Mouse (Mus musculus): ENCODE results near the gene Avp.

The Avp gene

GRCm38 (mm10) chr2:130597601-130598010 lies 15.3 kb upstream of the Avp start:
- peaks cover 88% of the 10 kb centered on the region for H3K36me3 ChIP-seq (ENCODE audit: insufficient read depth, low read length)
- TF ChIP-seq POU5F1 (IDR thresholded peaks at IDR 0.05; ENCODE audit: borderline replicate concordance, low read length) (no peak), CTCF (conservative IDR thresholded peaks at IDR 0.05; ENCODE audit: low read length) (peak; percentile 78)

GRCm38 (mm10) chr2:130595596-130595995 lies 13.2 kb upstream of the Avp start:
- TF ChIP-seq CTCF (conservative IDR thresholded peaks at IDR 0.05; ENCODE audit: low read length) (no peak), POU5F1 (IDR thresholded peaks at IDR 0.05; ENCODE audit: borderline replicate concordance, low read length) (no peak)
- H3K4me3 ChIP-seq (replicated peaks; ENCODE audit: low read length), result no peak overlapping the region
- H3K36me3 ChIP-seq (ENCODE audit: insufficient read depth, low read length), result peaks cover 84% of the 10 kb centered on the region
- no peaks in the 10 kb centered on the region for H3K9me3 ChIP-seq (ENCODE audit: low read length)
- no peaks in the 10 kb centered on the region for H3K27me3 ChIP-seq (ENCODE audit: insufficient read depth, low read length)
- peaks cover 5% of the 10 kb centered on the region; the same call in 1 of the 2 replicates for H3K4me1 ChIP-seq (replicated peaks; ENCODE audit: low read depth, low read length)

More at GRCm38 (mm10) chr2:130597601-130598010, 15.3 kb upstream of the Avp start:
- Histone ChIP-seq H3K4me3 (replicated peaks; ENCODE audit: low read length) (no peak overlapping the region), H3K9me3 (ENCODE audit: low read length) (no peaks in the 10 kb centered on the region), H3K27me3 (ENCODE audit: insufficient read depth, low read length) (no peaks in the 10 kb centered on the region), H3K4me1 (replicated peaks; ENCODE audit: low read depth, low read length) (peaks cover 5% of the 10 kb centered on the region; the same call in 1 of the 2 replicates)

- TF ChIP-seq NANOG (IDR thresholded peaks at IDR 0.05; ENCODE audit: borderline replicate concordance, low read length) (no peak), CTCF (conservative IDR thresholded peaks at IDR 0.05; ENCODE audit: low read length) (no peak), POU5F1 (IDR thresholded peaks at IDR 0.05; ENCODE audit: borderline replicate concordance, low read length) (no peak)
Measured at GRCm38 (mm10) chr2:130591016-130591415, 8.7 kb upstream of the Avp start.

GRCm38 (mm10) chr2:130589761-130590160 lies 7.4 kb upstream of the Avp start:
- Histone ChIP-seq H3K9me3 (ENCODE audit: low read length) (no peaks in the 10 kb centered on the region), H3K27me3 (ENCODE audit: insufficient read depth, low read length) (0 out of 2 replicates have a peak, but pooled peaks cover 3% of the 10 kb centered on the region), H3K4me3 (replicated peaks; ENCODE audit: low read length) (no peak overlapping the region), H3K4me1 (replicated peaks; ENCODE audit: low read depth, low read length) (peaks cover 31% of the 10 kb centered on the region), H3K36me3 (ENCODE audit: insufficient read depth, low read length) (peaks cover 34% of the 10 kb centered on the region)
- TF ChIP-seq CTCF (conservative IDR thresholded peaks at IDR 0.05; ENCODE audit: low read length), result no peak
- no peak for TF ChIP-seq POU5F1 (IDR thresholded peaks at IDR 0.05; ENCODE audit: borderline replicate concordance, low read length)
- no peak for TF ChIP-seq NANOG (IDR thresholded peaks at IDR 0.05; ENCODE audit: borderline replicate concordance, low read length)

More at GRCm38 (mm10) chr2:130591016-130591415, 8.7 kb upstream of the Avp start:
- no peak overlapping the region for H3K4me3 ChIP-seq (replicated peaks; ENCODE audit: low read length)
- H3K9me3 ChIP-seq (ENCODE audit: low read length), result no peaks in the 10 kb centered on the region
- H3K4me1 ChIP-seq (replicated peaks; ENCODE audit: low read depth, low read length), result peaks cover 31% of the 10 kb centered on the region
- peaks cover 46% of the 10 kb centered on the region for H3K36me3 ChIP-seq (ENCODE audit: insufficient read depth, low read length)
- no peaks in the 10 kb centered on the region for H3K27me3 ChIP-seq (ENCODE audit: insufficient read depth, low read length)

- Histone ChIP-seq H3K27me3 (ENCODE audit: insufficient read depth, low read length) (peaks cover 8% of the 10 kb centered on the region), H3K4me3 (replicated peaks; ENCODE audit: low read length) (no peak overlapping the region), H3K4me1 (replicated peaks; ENCODE audit: low read depth, low read length) (peaks cover 28% of the 10 kb centered on the region), H3K36me3 (ENCODE audit: insufficient read depth, low read length) (peaks cover 31% of the 10 kb centered on the region), H3K9me3 (ENCODE audit: low read length) (no peaks in the 10 kb centered on the region)
- TF ChIP-seq POU5F1 (IDR thresholded peaks at IDR 0.05; ENCODE audit: borderline replicate concordance, low read length) (no peak), CTCF (conservative IDR thresholded peaks at IDR 0.05; ENCODE audit: low read length) (no peak), NANOG (IDR thresholded peaks at IDR 0.05; ENCODE audit: borderline replicate concordance, low read length) (no peak)
Measured at GRCm38 (mm10) chr2:130589157-130589556, 6.8 kb upstream of the Avp start.

GRCm38 (mm10) chr2:130588373-130588772 lies 6.0 kb upstream of the Avp start:
- peaks cover 28% of the 10 kb centered on the region for H3K36me3 ChIP-seq (ENCODE audit: insufficient read depth, low read length)
- H3K9me3 ChIP-seq (ENCODE audit: low read length), result no peaks in the 10 kb centered on the region
- peaks cover 14% of the 10 kb centered on the region for H3K27me3 ChIP-seq (ENCODE audit: insufficient read depth, low read length)
- peaks cover 25% of the 10 kb centered on the region for H3K4me1 ChIP-seq (replicated peaks; ENCODE audit: low read depth, low read length)
- H3K4me3 ChIP-seq (replicated peaks; ENCODE audit: low read length), result no peak overlapping the region
- no peak for TF ChIP-seq POU5F1 (IDR thresholded peaks at IDR 0.05; ENCODE audit: borderline replicate concordance, low read length)
- TF ChIP-seq NANOG (IDR thresholded peaks at IDR 0.05; ENCODE audit: borderline replicate concordance, low read length), result no peak
- TF ChIP-seq CTCF (conservative IDR thresholded peaks at IDR 0.05; ENCODE audit: low read length), result no peak

GRCm38 (mm10) chr2:130586016-130586415 lies 3.7 kb upstream of the Avp start:
- H3K9me3 ChIP-seq (ENCODE audit: low read length), result no peaks in the 10 kb centered on the region
- H3K4me1 ChIP-seq (replicated peaks; ENCODE audit: low read depth, low read length), result peaks cover 32% of the 10 kb centered on the region
- no peak for TF ChIP-seq NANOG (IDR thresholded peaks at IDR 0.05; ENCODE audit: borderline replicate concordance, low read length)
- no peak for TF ChIP-seq CTCF (conservative IDR thresholded peaks at IDR 0.05; ENCODE audit: low read length)
- TF ChIP-seq POU5F1 (IDR thresholded peaks at IDR 0.05; ENCODE audit: borderline replicate concordance, low read length), result no peak
- no peak overlapping the region for H3K4me3 ChIP-seq (replicated peaks; ENCODE audit: low read length)
- peaks cover 35% of the 10 kb centered on the region for H3K27me3 ChIP-seq (ENCODE audit: insufficient read depth, low read length)
- peaks cover 10% of the 10 kb centered on the region for H3K36me3 ChIP-seq (ENCODE audit: insufficient read depth, low read length)

- H3K4me3 ChIP-seq (replicated peaks; ENCODE audit: low read length), result no peak overlapping the region
- TF ChIP-seq NANOG (IDR thresholded peaks at IDR 0.05; ENCODE audit: borderline replicate concordance, low read length) (no peak), CTCF (conservative IDR thresholded peaks at IDR 0.05; ENCODE audit: low read length) (no peak), POU5F1 (IDR thresholded peaks at IDR 0.05; ENCODE audit: borderline replicate concordance, low read length) (no peak)
Measured at GRCm38 (mm10) chr2:130583902-130584560, 1.7 kb upstream of the Avp start.

GRCm38 (mm10) chr2:130581201-130581600 lies 1.2 kb downstream of the Avp start:
- no peaks in the 10 kb centered on the region for H3K36me3 ChIP-seq (ENCODE audit: insufficient read depth, low read length)
- TF ChIP-seq CTCF (conservative IDR thresholded peaks at IDR 0.05; ENCODE audit: low read length), result no peak
- TF ChIP-seq POU5F1 (IDR thresholded peaks at IDR 0.05; ENCODE audit: borderline replicate concordance, low read length), result no peak
- no peak for TF ChIP-seq NANOG (IDR thresholded peaks at IDR 0.05; ENCODE audit: borderline replicate concordance, low read length)
- H3K27me3 ChIP-seq (ENCODE audit: insufficient read depth, low read length), result peaks cover 83% of the 10 kb centered on the region
- peak overlapping the region; percentile 72 for H3K4me3 ChIP-seq (replicated peaks; ENCODE audit: low read length)
- H3K9me3 ChIP-seq (ENCODE audit: low read length), result no peaks in the 10 kb centered on the region
- peaks cover 38% of the 10 kb centered on the region for H3K4me1 ChIP-seq (replicated peaks; ENCODE audit: low read depth, low read length)

More at GRCm38 (mm10) chr2:130583902-130584560, 1.7 kb upstream of the Avp start:
- Histone ChIP-seq H3K9me3 (ENCODE audit: low read length) (no peaks in the 10 kb centered on the region), H3K27me3 (ENCODE audit: insufficient read depth, low read length) (peaks cover 55% of the 10 kb centered on the region), H3K36me3 (ENCODE audit: insufficient read depth, low read length) (no peaks in the 10 kb centered on the region), H3K4me1 (replicated peaks; ENCODE audit: low read depth, low read length) (peaks cover 30% of the 10 kb centered on the region)
